Comparison of ENCODE assay signal across 9 mouse cellular contexts in genomic region chr2:93304273-93304634, GRCm38 (mm10). TPM values are rescaled to one million over a fixed set of nuclear protein-coding genes. Genes with fewer than 3 reads are reported as not detected.
DNase-seq lines count a peak whose midpoint lies in the region; ATAC-seq and TF ChIP-seq lines count a peak whose summit lies in the region.
"Had no signal": no experiment of that assay in that cellular context is flagged by ENCODE, and none has a peak within 500 bp of the region (broad histone marks: within the 10 kb centered on the region; RNA-seq: fewer than 3 reads in every experiment).

No protein-coding gene starts in this region.

- H3K27me3 ChIP-seq in liver, embryonic 13.5 days, result no peaks in the 10 kb centered on the region
- H3K27me3 ChIP-seq in forebrain, embryonic 14.5 days (replicated peaks; ENCODE audit: control insufficient read depth, insufficient read depth, low read length), result no peaks in the 10 kb centered on the region
- H3K27me3 ChIP-seq in intestine, embryonic 16.5 days (replicated peaks; ENCODE audit: control insufficient read depth, insufficient read depth, low read length), result no peaks in the 10 kb centered on the region
- H3K27me3 ChIP-seq in small intestine, adult 2 months (ENCODE audit: control insufficient read depth, insufficient read depth, low read length), result no peaks in the 10 kb centered on the region
- H3K27me3 ChIP-seq: limb, embryonic 12.5 days had no signal

- no peaks in the 10 kb centered on the region for H3K9me3 ChIP-seq in liver, embryonic 13.5 days (replicated peaks)
- H3K9me3 ChIP-seq in forebrain, embryonic 14.5 days (replicated peaks; ENCODE audit: control insufficient read depth, low read length), result no peaks in the 10 kb centered on the region
- H3K9me3 ChIP-seq in intestine, embryonic 16.5 days (ENCODE audit: control insufficient read depth, low read length), result no peaks in the 10 kb centered on the region
- H3K9me3 ChIP-seq: G1E; limb, embryonic 12.5 days had no signal

- no peaks in the 10 kb centered on the region; the same call in 1 of the 2 replicates for H3K4me1 ChIP-seq in liver, embryonic 13.5 days (replicated peaks)
- peaks cover 12% of the 10 kb centered on the region for H3K4me1 ChIP-seq in forebrain, embryonic 14.5 days (ENCODE audit: control insufficient read depth, insufficient read depth, low read length)
- H3K4me1 ChIP-seq in intestine, embryonic 16.5 days (ENCODE audit: control insufficient read depth, insufficient read depth, low read length), result peaks cover 16% of the 10 kb centered on the region; the same call in 1 of the 2 replicates
- H3K4me1 ChIP-seq in small intestine, adult 2 months (ENCODE audit: control insufficient read depth, insufficient read depth, insufficient read length, low read length), result 0 out of 2 replicates have a peak, but pooled peaks cover 4% of the 10 kb centered on the region

- TF ChIP-seq CTCF in small intestine, adult 2 months (IDR thresholded peaks at IDR 0.05; ENCODE audit: extremely low read depth, insufficient read length, insufficient replicate concordance, low read depth, low read length), result no peak

- no peak overlapping the region for H3K4me2 ChIP-seq in liver, embryonic 13.5 days
- H3K4me2 ChIP-seq in forebrain, embryonic 14.5 days (ENCODE audit: low read length), result no peak overlapping the region
- no peak overlapping the region for H3K4me2 ChIP-seq in intestine, embryonic 16.5 days (ENCODE audit: low read depth, low read length)
- H3K4me2 ChIP-seq: limb, embryonic 12.5 days had no signal

- H3K9ac ChIP-seq in liver, embryonic 13.5 days, result no peak overlapping the region
- H3K9ac ChIP-seq in forebrain, embryonic 14.5 days (ENCODE audit: low read length), result no peak overlapping the region
- H3K9ac ChIP-seq in intestine, embryonic 16.5 days (ENCODE audit: low read depth, low read length), result no peak overlapping the region
- H3K9ac ChIP-seq: limb, embryonic 12.5 days had no signal

- 0 out of 2 replicates have a peak overlapping the region, but pooled peaks have one; percentile 25 for H3K27ac ChIP-seq in liver, embryonic 13.5 days
- no peak overlapping the region for H3K27ac ChIP-seq in forebrain, embryonic 14.5 days (ENCODE audit: low read depth, low read length)
- H3K27ac ChIP-seq in intestine, embryonic 16.5 days (ENCODE audit: low read length), result peak overlapping the region; percentile 35
- peak overlapping the region; percentile 38; the same call in 1 of the 2 replicates for H3K27ac ChIP-seq in small intestine, adult 2 months (ENCODE audit: insufficient read depth, low read depth, low read length)

- TF ChIP-seq POLR2A in small intestine, adult 2 months (IDR thresholded peaks at IDR 0.05; ENCODE audit: low read depth, low read length), result no peak

- WGBS in liver, embryonic 13.5 days (ENCODE audit: insufficient replicate concordance), result 52% methylated on average over 4 of the region's 4 CpGs
- 30% methylated on average over 4 of the region's 4 CpGs for WGBS in forebrain, embryonic 14.5 days
- WGBS in intestine, embryonic 16.5 days, result 70% methylated on average over 4 of the region's 4 CpGs
- 73% methylated on average over 4 of the region's 4 CpGs for WGBS in small intestine, adult 2 months

- no peak for DNase-seq in liver, embryonic 13.5 days
- DNase-seq in liver, result no peak
- no peak for DNase-seq in forebrain, embryonic 14.5 days (ENCODE audit: low spot score)
- no peak for DNase-seq in ovary, postnatal 10 days (ENCODE audit: low spot score)
- no peak for DNase-seq in left cerebral cortex, adult 9 months (ENCODE audit: low spot score in 2 of 2)

- no peaks in the 10 kb centered on the region for H3K36me3 ChIP-seq in liver, embryonic 13.5 days
- H3K36me3 ChIP-seq in forebrain, embryonic 14.5 days (ENCODE audit: control insufficient read depth, insufficient read depth, low read length), result 0 out of 2 replicates have a peak, but pooled peaks cover 2% of the 10 kb centered on the region
- H3K36me3 ChIP-seq in intestine, embryonic 16.5 days (ENCODE audit: control insufficient read depth, insufficient read depth, low read length), result no peaks in the 10 kb centered on the region
- H3K36me3 ChIP-seq in small intestine, adult 2 months (ENCODE audit: control insufficient read depth, insufficient read depth, low read length), result no peaks in the 10 kb centered on the region
- H3K36me3 ChIP-seq: G1E; limb, embryonic 12.5 days had no signal

- no peak overlapping the region for H3K4me3 ChIP-seq in liver, embryonic 13.5 days (replicated peaks)
- H3K4me3 ChIP-seq in forebrain, embryonic 14.5 days (ENCODE audit: low read depth, low read length), result no peak overlapping the region
- H3K4me3 ChIP-seq in intestine, embryonic 16.5 days (ENCODE audit: low read length), result no peak overlapping the region
- H3K4me3 ChIP-seq in small intestine, adult 2 months (ENCODE audit: low read depth, low read length), result no peak overlapping the region
- H3K4me3 ChIP-seq: limb, embryonic 12.5 days had no signal

- no peak for ATAC-seq in liver, embryonic 13.5 days (ENCODE audit: low read depth)
- ATAC-seq in forebrain, embryonic 14.5 days, result peak; percentile 49; the same call in 1 of the 2 replicates
- peak; percentile 39; the same call in 1 of the 2 replicates for ATAC-seq in intestine, embryonic 16.5 days

RNA-seq across cellular contexts. Expression of gene Tspan18, which starts 30.1 kb away (rescaled TPM):
- 3.7 and 3.9 TPM in 2 replicates for polyA plus RNA-seq in liver, embryonic 13.5 days (2015; fragmentation: Nextera tagmentation; extraction: Ambion mirVana)
- 15.6 and 17.3 TPM in 2 replicates for polyA plus RNA-seq in forebrain, embryonic 14.5 days (2014; fragmentation: Nextera tagmentation; extraction: Ambion mirVana)
- polyA plus RNA-seq in intestine, embryonic 16.5 days (2015; fragmentation: Nextera tagmentation; extraction: Ambion mirVana), result 19.5 and 19.6 TPM in 2 replicates
- polyA plus RNA-seq in small intestine, adult 2 months (2012; rRNA removed), result 6.7 and 14.1 TPM in 2 replicates
